Mouse (Mus musculus): Measurements from ENCODE around the gene Memo1. TPM values are rescaled to one million over a fixed set of nuclear protein-coding genes. Genes with fewer than 3 reads are reported as not detected.
"Not testable (repeated sequence)": the region's sequence is repeated elsewhere in the genome, so short reads cannot be mapped to it uniquely, and the experiment has no call there.

Gene Memo1
- polyA plus RNA-seq (2015; fragmentation: Nextera tagmentation; extraction: Ambion mirVana) = 73.1 and 75.9 TPM in 2 replicates

- ATAC-seq = peak; percentile 91
- Histone ChIP-seq H3K4me2 (replicated peaks) (peak within 1 kb of the TSS; percentile 77), H3K9ac (peak within 1 kb of the TSS; percentile 93), H3K36me3 (peaks cover 3% of the 10 kb centered on the region; the same call in 1 of the 2 replicates), H3K4me3 (replicated peaks) (peak within 1 kb of the TSS; percentile 91), H3K4me1 (replicated peaks) (peaks cover 12% of the 10 kb centered on the region), H3K9me3 (no peaks in the 10 kb centered on the region), H3K27ac (peak within 1 kb of the TSS; percentile 98), H3K27me3 (replicated peaks) (no peaks in the 10 kb centered on the region)
- WGBS = under 1% methylated on average over 63 of the region's 110 CpGs
These were observed at the start of gene Memo1 for GRCm38 (mm10) chr17:74295026-74295970. Memo1 (minus strand) TSS chr17:74295521.

DNA sequence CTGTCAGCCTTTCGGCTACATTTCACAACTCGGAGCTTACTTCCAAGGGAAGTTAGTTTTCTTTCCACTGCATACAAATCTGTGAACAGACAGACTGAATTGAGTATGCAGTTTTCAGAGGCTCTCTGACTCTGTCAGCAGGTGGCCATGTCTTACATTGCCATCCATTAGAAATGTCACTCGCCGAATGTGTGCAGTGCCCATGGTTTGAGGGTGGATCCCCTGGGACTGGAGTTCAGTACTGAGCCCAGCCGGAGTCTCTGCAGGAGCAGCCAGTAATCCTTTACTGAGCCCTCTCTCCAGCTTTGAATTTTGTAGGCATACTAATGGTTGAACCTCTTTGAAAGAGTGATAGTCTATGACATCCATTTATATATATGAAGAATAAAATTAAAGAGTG, 45.8 kb upstream of the Memo1 start:
- peak overlapping the region; percentile 73 for H3K4me2 ChIP-seq (replicated peaks)
- no peak overlapping the region for H3K27ac ChIP-seq
- H3K36me3 ChIP-seq = no peaks in the 10 kb centered on the region
- no peaks in the 10 kb centered on the region for H3K27me3 ChIP-seq (replicated peaks)
- 66% methylated on average over 5 of the region's 5 CpGs for WGBS
- no peak overlapping the region for H3K4me3 ChIP-seq (replicated peaks)
- ATAC-seq = no peak
- no peaks in the 10 kb centered on the region for H3K9me3 ChIP-seq
- no peak overlapping the region for H3K9ac ChIP-seq
- H3K4me1 ChIP-seq (replicated peaks) = peaks cover 16% of the 10 kb centered on the region; the same call in 1 of the 2 replicates

GRCm38 (mm10) chr17:74338937-74339804, 43.9 kb upstream of the Memo1 start, which contains the start of gene Spast:
Spast (plus strand) TSS chr17:74338987.
- peak; percentile 95 for ATAC-seq
- Histone ChIP-seq H3K36me3 (no peaks in the 10 kb centered on the region), H3K27ac (peak within 1 kb of the TSS; percentile 98), H3K9ac (peak within 1 kb of the TSS; percentile 97), H3K4me1 (replicated peaks) (peaks cover 16% of the 10 kb centered on the region; the same call in 1 of the 2 replicates), H3K4me2 (replicated peaks) (peak within 1 kb of the TSS; percentile 73), H3K4me3 (replicated peaks) (peak within 1 kb of the TSS; percentile 99), H3K27me3 (replicated peaks) (no peaks in the 10 kb centered on the region), H3K9me3 (no peaks in the 10 kb centered on the region)
- under 1% methylated on average over 77 of the region's 90 CpGs for WGBS

- Histone ChIP-seq H3K4me1 (replicated peaks) (peaks cover 16% of the 10 kb centered on the region; the same call in 1 of the 2 replicates), H3K27ac (peak overlapping the region; percentile 98), H3K9ac (peak overlapping the region; percentile 97), H3K4me2 (replicated peaks) (peak overlapping the region; percentile 73), H3K36me3 (no peaks in the 10 kb centered on the region), H3K27me3 (replicated peaks) (no peaks in the 10 kb centered on the region), H3K9me3 (no peaks in the 10 kb centered on the region), H3K4me3 (replicated peaks) (peak overlapping the region; percentile 99)
- ATAC-seq = peak; percentile 98
- WGBS = under 1% methylated on average over 43 of the region's 50 CpGs
These were observed 43.1 kb upstream of the Memo1 start for GRCm38 (mm10) chr17:74338225-74338931.

DNA sequence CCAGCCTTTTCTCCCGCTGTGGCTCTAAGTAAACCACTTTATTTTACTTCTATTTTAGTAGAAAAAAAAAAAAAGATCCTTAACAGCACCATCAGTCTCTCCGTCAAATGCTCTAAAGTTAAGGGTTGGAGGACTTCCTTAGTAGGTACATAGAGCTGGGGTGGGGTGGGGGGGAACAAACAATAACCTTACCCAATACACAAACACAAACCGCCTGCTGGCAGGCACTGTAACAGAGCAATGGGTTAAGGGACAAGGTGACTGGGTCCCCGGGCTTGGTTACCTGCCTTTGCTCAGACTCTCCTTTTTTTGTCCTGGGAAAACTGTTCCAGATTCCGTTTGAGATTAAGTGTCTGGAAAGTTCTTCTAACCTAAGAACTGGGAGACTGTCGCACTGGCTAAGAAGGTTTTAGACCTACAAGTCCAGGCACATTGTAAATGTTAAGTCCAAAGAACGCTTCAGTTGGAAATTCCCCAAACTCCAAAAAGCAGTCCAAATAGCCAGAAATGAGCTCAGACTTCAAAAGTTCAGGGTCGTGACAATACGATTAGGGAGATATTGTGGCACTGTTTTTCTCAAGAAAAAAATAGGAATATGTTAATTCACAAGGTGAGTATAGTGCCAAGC, 35.8 kb upstream of the Memo1 start:
- ATAC-seq = no peak

GRCm38 (mm10) chr17:74328146-74328545, 32.8 kb upstream of the Memo1 start:
- not testable (repeated sequence) for ATAC-seq, H3K9ac ChIP-seq

More for the DNA sequence above, 35.8 kb upstream of the Memo1 start:
- Histone ChIP-seq H3K9me3 (no peaks in the 10 kb centered on the region), H3K36me3 (no peaks in the 10 kb centered on the region), H3K9ac (no peak overlapping the region), H3K4me2 (replicated peaks) (no peak overlapping the region), H3K4me3 (replicated peaks) (no peak overlapping the region), H3K4me1 (replicated peaks) (no peaks in the 10 kb centered on the region), H3K27me3 (replicated peaks) (no peaks in the 10 kb centered on the region), H3K27ac (no peak overlapping the region)
- WGBS = 76% methylated on average over 9 of the region's 9 CpGs

DNA sequence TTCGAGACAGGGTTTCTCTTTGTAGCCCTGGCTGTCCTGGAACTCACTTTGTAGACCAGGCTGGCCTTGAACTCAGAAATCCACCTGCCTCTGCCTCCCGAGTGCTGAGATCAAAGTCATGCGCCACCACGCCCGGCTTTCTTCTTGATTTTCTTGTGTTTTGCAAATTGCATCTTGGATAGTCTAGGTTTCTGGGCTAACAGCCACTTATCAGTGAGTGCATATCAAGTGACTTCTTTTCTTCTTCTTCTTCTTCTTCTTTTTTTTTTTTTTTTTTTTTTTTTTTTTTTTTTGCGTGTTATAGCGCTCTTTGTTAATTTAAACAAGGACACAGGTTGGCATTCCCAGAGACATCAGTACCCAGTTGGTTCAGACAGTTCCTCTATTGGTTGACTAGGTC, 31.9 kb upstream of the Memo1 start:
- not testable (repeated sequence) for H3K4me3 ChIP-seq (replicated peaks); H3K27me3 ChIP-seq (replicated peaks); H3K9me3 ChIP-seq; H3K4me2 ChIP-seq (replicated peaks); H3K36me3 ChIP-seq; H3K4me1 ChIP-seq (replicated peaks); ATAC-seq; H3K27ac ChIP-seq; H3K9ac ChIP-seq
- WGBS = 90% methylated on average over 7 of the region's 7 CpGs

More at GRCm38 (mm10) chr17:74328146-74328545, 32.8 kb upstream of the Memo1 start:
- not testable (repeated sequence) for H3K27me3 ChIP-seq (replicated peaks); H3K4me1 ChIP-seq (replicated peaks); H3K27ac ChIP-seq; H3K9me3 ChIP-seq; H3K36me3 ChIP-seq; H3K4me3 ChIP-seq (replicated peaks); H3K4me2 ChIP-seq (replicated peaks)
- 39% methylated on average over 2 of the region's 2 CpGs for WGBS

- Histone ChIP-seq H3K4me1 (replicated peaks) (no peaks in the 10 kb centered on the region), H3K27me3 (replicated peaks) (no peaks in the 10 kb centered on the region), H3K27ac (no peak within 1 kb of the TSS), H3K9ac (no peak within 1 kb of the TSS), H3K4me2 (replicated peaks) (no peak within 1 kb of the TSS), H3K4me3 (replicated peaks) (no peak within 1 kb of the TSS), H3K9me3 (no peaks in the 10 kb centered on the region), H3K36me3 (no peaks in the 10 kb centered on the region)
- ATAC-seq = no peak
- 78% methylated on average over 2 of the region's 2 CpGs for WGBS
These were observed 28.5 kb upstream of the Memo1 start, which contains the start of gene Dpy30 for GRCm38 (mm10) chr17:74323844-74324243. Dpy30 (minus strand) TSS chr17:74323944.

GRCm38 (mm10) chr17:74322400-74323054, 27.2 kb upstream of the Memo1 start:
- 53% methylated on average over 5 of the region's 5 CpGs for WGBS
- H3K9ac ChIP-seq = no peak overlapping the region
- no peak overlapping the region for H3K4me3 ChIP-seq (replicated peaks)
- H3K27ac ChIP-seq = no peak overlapping the region
- peak; percentile 28; the same call in 1 of the 2 replicates for ATAC-seq
- no peaks in the 10 kb centered on the region for H3K36me3 ChIP-seq
- H3K9me3 ChIP-seq = no peaks in the 10 kb centered on the region
- no peak overlapping the region for H3K4me2 ChIP-seq (replicated peaks)
- no peaks in the 10 kb centered on the region for H3K4me1 ChIP-seq (replicated peaks)
- H3K27me3 ChIP-seq (replicated peaks) = no peaks in the 10 kb centered on the region

GRCm38 (mm10) chr17:74318721-74319120, 23.4 kb upstream of the Memo1 start:
- Histone ChIP-seq H3K4me1 (replicated peaks) (0 out of 2 replicates have a peak, but pooled peaks cover 9% of the 10 kb centered on the region), H3K27me3 (replicated peaks) (no peaks in the 10 kb centered on the region), H3K9ac (no peak overlapping the region), H3K4me3 (replicated peaks) (no peak overlapping the region), H3K4me2 (replicated peaks) (no peak overlapping the region), H3K36me3 (no peaks in the 10 kb centered on the region), H3K9me3 (no peaks in the 10 kb centered on the region), H3K27ac (no peak overlapping the region)
- 92% methylated on average over 6 of the region's 6 CpGs for WGBS
- ATAC-seq = no peak
